Mouse (Mus musculus): ENCODE data around the gene Olfr875. TPM values are rescaled to one million over a fixed set of nuclear protein-coding genes. Genes with fewer than 3 reads are reported as not detected.

Gene Olfr875
- total RNA-seq, 2 experiments from 2014 or later: not detected

Other genes with a start within 250 kb of the Olfr875 start
- gene Esam, start 243.8 kb upstream of the Olfr875 start, total RNA-seq (2021): 10 to 100 TPM; 19.7 to 21.4 TPM
- 1 to 10 TPM; 3.9 to 5.0 TPM for gene Vsig2, start 232.6 kb upstream of the Olfr875 start, total RNA-seq (2021)
- gene Nrgn, start 219.0 kb upstream of the Olfr875 start, total RNA-seq (2021): 1,000 to 10,000 TPM; 1,653 to 1,729 TPM
- 10 to 100 TPM; 15.2 to 18.6 TPM for gene Siae, start 216.2 kb upstream of the Olfr875 start, total RNA-seq (2021)
- gene Spa17, start 158.1 kb upstream of the Olfr875 start, total RNA-seq (2021): 1 to 10 TPM; 1.7 to 1.8 TPM
- gene Tbrg1, start 114.5 kb upstream of the Olfr875 start, total RNA-seq (2021): 10 to 100 TPM; 47.5 to 58.0 TPM
- not detected for gene Panx3, start 102.6 kb upstream of the Olfr875 start, total RNA-seq (2021)
- gene Olfr160, start 55.6 kb upstream of the Olfr875 start, total RNA-seq (2021): not detected
- gene Olfr874, start 26.8 kb upstream of the Olfr875 start, total RNA-seq (2021): not detected
- gene Olfr876, start 31.2 kb downstream of the Olfr875 start, total RNA-seq (2021): not detected
- not detected for gene Olfr877, start 82.4 kb downstream of the Olfr875 start, total RNA-seq (2021)
- gene Olfr145, start 124.9 kb downstream of the Olfr875 start, total RNA-seq (2021): not detected
- gene Olfr878, start 146.0 kb downstream of the Olfr875 start, total RNA-seq (2021): under 1 TPM in 1 of 2 experiments, not detected in 1; 0.09 TPM
- gene Olfr881, start 220.0 kb downstream of the Olfr875 start, total RNA-seq (2021): not detected

Measured in left cerebral cortex, adult 18-20 months (tissue).